Mouse (Mus musculus): Measurements from ENCODE around the gene Zbtb46. TPM values are rescaled to one million over a fixed set of nuclear protein-coding genes. Genes with fewer than 3 reads are reported as not detected.

Gene Zbtb46
- 11.9 and 14.3 TPM in 2 replicates for polyA plus RNA-seq (2015; fragmentation: Nextera tagmentation; extraction: Ambion mirVana)

DNA sequence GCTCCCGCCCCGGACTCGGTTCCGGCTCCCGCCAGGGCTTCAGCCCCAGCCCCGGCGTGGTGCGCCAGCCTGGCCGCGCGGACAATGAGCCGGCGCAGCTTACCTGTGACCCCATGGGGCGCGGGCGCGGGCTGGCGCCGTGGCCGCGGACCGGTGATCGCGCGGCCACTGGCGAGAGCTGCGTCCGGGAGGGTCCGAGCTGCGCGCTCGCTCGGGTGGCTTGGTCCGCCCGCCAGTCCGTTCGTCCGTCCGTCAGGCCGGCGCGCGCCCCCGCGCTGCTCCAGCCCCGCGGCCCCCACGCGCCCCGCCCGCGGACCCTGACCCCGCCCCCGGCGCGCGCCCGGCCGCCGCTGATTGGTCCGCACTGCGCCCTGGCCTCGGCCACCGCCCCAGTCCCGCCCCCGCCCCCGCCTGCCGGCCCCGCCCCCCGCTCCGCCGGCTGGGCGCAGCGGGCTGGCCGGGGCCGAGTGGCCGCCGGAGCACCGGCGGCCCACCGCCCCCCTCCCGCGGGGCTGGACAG, at the start of gene Zbtb46:
Zbtb46 (minus strand) TSS at position 274 of the 520 bp plus-strand sequence.

GRCm38 (mm10) chr2:181496831-181497547, 37.8 kb upstream of the Zbtb46 start, which contains the start of gene Tpd52l2:
Tpd52l2 (plus strand) TSS chr2:181497142.

DNA sequence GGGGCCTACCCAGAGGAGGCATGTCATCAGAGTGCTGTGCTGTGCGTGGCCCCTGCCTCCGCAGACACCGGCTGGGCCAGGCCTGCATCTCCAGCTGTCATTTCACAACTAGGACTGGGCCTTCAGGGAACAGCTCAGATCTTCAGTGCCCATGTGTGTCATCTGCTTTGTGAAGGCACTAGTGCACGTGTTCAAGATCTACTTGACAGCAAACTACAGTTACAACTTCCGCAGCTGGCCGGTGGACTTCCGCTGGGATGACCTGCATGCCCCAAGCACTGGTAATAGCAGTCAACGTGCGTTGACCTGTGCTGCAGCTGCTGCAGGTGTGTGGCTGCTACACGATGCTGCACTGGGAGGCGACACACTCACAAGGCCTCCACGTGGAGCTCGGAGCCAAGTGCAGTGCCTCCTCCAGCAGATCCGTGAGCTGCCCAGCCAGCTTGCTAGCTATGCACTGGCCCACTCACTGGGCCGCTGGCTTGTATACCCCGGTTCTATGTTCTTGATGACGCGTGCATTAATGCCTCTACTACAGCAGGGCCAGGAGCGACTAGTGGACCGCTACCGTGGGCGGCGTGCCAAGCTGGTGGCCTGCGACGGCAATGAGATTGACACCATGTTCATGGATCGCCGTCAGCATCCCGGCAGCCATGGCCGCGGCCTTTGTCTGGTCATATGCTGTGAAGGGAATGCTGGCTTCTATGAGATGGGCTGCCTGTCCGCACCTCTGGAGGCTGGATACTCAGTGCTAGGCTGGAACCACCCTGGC, 34.1 kb upstream of the Zbtb46 start, which contains the start of gene Abhd16b:
Abhd16b (plus strand) TSS at position 51 of the 772 bp plus-strand sequence.

GRCm38 (mm10) chr2:181379778-181380177, 79.4 kb downstream of the Zbtb46 start, which contains the start of gene Lime1:
Lime1 (plus strand) TSS chr2:181380078.

GRCm38 (mm10) chr2:181364860-181365596, 94.2 kb downstream of the Zbtb46 start, which contains the start of the genes Zgpat and Arfrp1:
Zgpat (plus strand) TSS chr2:181364928.
Arfrp1 (minus strand) TSS chr2:181365404.

Other genes with a start within 250 kb of the Zbtb46 start
- 0.11 and 0.19 TPM in 2 replicates for gene Srms, start 246.2 kb downstream of the Zbtb46 start, polyA plus RNA-seq (2015; fragmentation: Nextera tagmentation; extraction: Ambion mirVana)
- gene Fndc11, start 239.4 kb downstream of the Zbtb46 start, polyA plus RNA-seq (2015; fragmentation: Nextera tagmentation; extraction: Ambion mirVana): 0.22 TPM in 1 of 2 replicates, not detected in the other
- 0.19 and 0.21 TPM in 2 replicates for gene Helz2, start 217.4 kb downstream of the Zbtb46 start, polyA plus RNA-seq (2015; fragmentation: Nextera tagmentation; extraction: Ambion mirVana)
- gene Gmeb2, start 171.4 kb downstream of the Zbtb46 start, polyA plus RNA-seq (2015; fragmentation: Nextera tagmentation; extraction: Ambion mirVana): 7.7 and 9.2 TPM in 2 replicates
- 1,810 and 1,899 TPM in 2 replicates for gene Stmn3, start 144.9 kb downstream of the Zbtb46 start, polyA plus RNA-seq (2015; fragmentation: Nextera tagmentation; extraction: Ambion mirVana)
- 18.6 and 30.0 TPM in 2 replicates for gene Rtel1, start 139.7 kb downstream of the Zbtb46 start, polyA plus RNA-seq (2015; fragmentation: Nextera tagmentation; extraction: Ambion mirVana)
- 42.7 and 53.2 TPM in 2 replicates for gene Zgpat, start 94.5 kb downstream of the Zbtb46 start, polyA plus RNA-seq (2015; fragmentation: Nextera tagmentation; extraction: Ambion mirVana)
- gene Arfrp1, start 94.0 kb downstream of the Zbtb46 start, polyA plus RNA-seq (2015; fragmentation: Nextera tagmentation; extraction: Ambion mirVana): 66.6 and 66.8 TPM in 2 replicates
- gene Lime1, start 79.3 kb downstream of the Zbtb46 start, polyA plus RNA-seq (2015; fragmentation: Nextera tagmentation; extraction: Ambion mirVana): 27.5 and 35.9 TPM in 2 replicates
- gene Abhd16b, start 33.8 kb upstream of the Zbtb46 start, polyA plus RNA-seq (2015; fragmentation: Nextera tagmentation; extraction: Ambion mirVana): not detected in 2 replicates
- 110 and 122 TPM in 2 replicates for gene Tpd52l2, start 37.7 kb upstream of the Zbtb46 start, polyA plus RNA-seq (2015; fragmentation: Nextera tagmentation; extraction: Ambion mirVana)
- gene Dnajc5, start 61.1 kb upstream of the Zbtb46 start, polyA plus RNA-seq (2015; fragmentation: Nextera tagmentation; extraction: Ambion mirVana): 256 and 272 TPM in 2 replicates
- 40.5 and 51.8 TPM in 2 replicates for gene Uckl1, start 125.5 kb upstream of the Zbtb46 start, polyA plus RNA-seq (2015; fragmentation: Nextera tagmentation; extraction: Ambion mirVana)
- 38.9 and 44.0 TPM in 2 replicates for gene Prpf6, start 132.4 kb upstream of the Zbtb46 start, polyA plus RNA-seq (2015; fragmentation: Nextera tagmentation; extraction: Ambion mirVana)
- gene Zfp512b, start 133.4 kb upstream of the Zbtb46 start, polyA plus RNA-seq (2015; fragmentation: Nextera tagmentation; extraction: Ambion mirVana): 67.1 and 78.8 TPM in 2 replicates
- gene Samd10, start 139.8 kb upstream of the Zbtb46 start, polyA plus RNA-seq (2015; fragmentation: Nextera tagmentation; extraction: Ambion mirVana): 125 and 145 TPM in 2 replicates
- gene Gm29797, start 197.6 kb upstream of the Zbtb46 start, polyA plus RNA-seq (2015; fragmentation: Nextera tagmentation; extraction: Ambion mirVana): not detected in 2 replicates
- 17.0 and 18.8 TPM in 2 replicates for gene Sox18, start 212.2 kb upstream of the Zbtb46 start, polyA plus RNA-seq (2015; fragmentation: Nextera tagmentation; extraction: Ambion mirVana)
- 52.5 and 63.6 TPM in 2 replicates for gene Tcea2, start 220.9 kb upstream of the Zbtb46 start, polyA plus RNA-seq (2015; fragmentation: Nextera tagmentation; extraction: Ambion mirVana)
- gene Rgs19, start 234.6 kb upstream of the Zbtb46 start, polyA plus RNA-seq (2015; fragmentation: Nextera tagmentation; extraction: Ambion mirVana): 62.4 and 72.0 TPM in 2 replicates
- not detected in 2 replicates for gene Lkaaear1, start 239.0 kb upstream of the Zbtb46 start, polyA plus RNA-seq (2015; fragmentation: Nextera tagmentation; extraction: Ambion mirVana)

All from neural tube, postnatal 0 days (tissue).